Mouse (Mus musculus) CD8-positive naive resting alpha-beta T cell, adult 2 months (primary cell): ENCODE results near the gene Bahd1.

Experiments used
- DNase-seq, 2 experiments: peaks; one replicate each; pipeline ENCODE4 v3.0.0; 2022; ENCODE audit warnings: low read depth in 2 of 2, low spot score in 2 of 2

Bahd1 gene

GRCm38 (mm10) chr2:118926998-118927739, 27.0 kb downstream of the Bahd1 start:
- DNase-seq: no peak

- DNase-seq: no peak
Measured at GRCm38 (mm10) chr2:118941341-118941740, 41.2 kb downstream of the Bahd1 start.

GRCm38 (mm10) chr2:118943232-118943631, 43.1 kb downstream of the Bahd1 start:
- DNase-seq: no peak

GRCm38 (mm10) chr2:118948818-118949217, 48.6 kb downstream of the Bahd1 start:
- no peak for DNase-seq

- DNase-seq: no peak
Measured at GRCm38 (mm10) chr2:118949699-118950098, 49.5 kb downstream of the Bahd1 start.

- DNase-seq: no peak
Measured at GRCm38 (mm10) chr2:118956497-118956896, 56.3 kb downstream of the Bahd1 start.

GRCm38 (mm10) chr2:118959644-118960043, 59.5 kb downstream of the Bahd1 start:
- DNase-seq: no peak

GRCm38 (mm10) chr2:118960413-118960812, 60.2 kb downstream of the Bahd1 start:
- DNase-seq: no peak

- DNase-seq: no peak
Measured at GRCm38 (mm10) chr2:118961546-118961945, 61.4 kb downstream of the Bahd1 start.

- no peak for DNase-seq
Measured at GRCm38 (mm10) chr2:118963007-118963675, 63.0 kb downstream of the Bahd1 start.

GRCm38 (mm10) chr2:118963676-118964012, 63.5 kb downstream of the Bahd1 start:
- DNase-seq: no peak

- no peak for DNase-seq
Measured at GRCm38 (mm10) chr2:118969585-118970147, 69.5 kb downstream of the Bahd1 start.

- DNase-seq: no peak
Measured at GRCm38 (mm10) chr2:118972048-118972447, 71.9 kb downstream of the Bahd1 start.

GRCm38 (mm10) chr2:118972687-118973376, 72.7 kb downstream of the Bahd1 start:
- DNase-seq: peak; percentile 75 to 85
